Comparison of ENCODE assay signal across 8 mouse cellular contexts in the genomic region with DNA sequence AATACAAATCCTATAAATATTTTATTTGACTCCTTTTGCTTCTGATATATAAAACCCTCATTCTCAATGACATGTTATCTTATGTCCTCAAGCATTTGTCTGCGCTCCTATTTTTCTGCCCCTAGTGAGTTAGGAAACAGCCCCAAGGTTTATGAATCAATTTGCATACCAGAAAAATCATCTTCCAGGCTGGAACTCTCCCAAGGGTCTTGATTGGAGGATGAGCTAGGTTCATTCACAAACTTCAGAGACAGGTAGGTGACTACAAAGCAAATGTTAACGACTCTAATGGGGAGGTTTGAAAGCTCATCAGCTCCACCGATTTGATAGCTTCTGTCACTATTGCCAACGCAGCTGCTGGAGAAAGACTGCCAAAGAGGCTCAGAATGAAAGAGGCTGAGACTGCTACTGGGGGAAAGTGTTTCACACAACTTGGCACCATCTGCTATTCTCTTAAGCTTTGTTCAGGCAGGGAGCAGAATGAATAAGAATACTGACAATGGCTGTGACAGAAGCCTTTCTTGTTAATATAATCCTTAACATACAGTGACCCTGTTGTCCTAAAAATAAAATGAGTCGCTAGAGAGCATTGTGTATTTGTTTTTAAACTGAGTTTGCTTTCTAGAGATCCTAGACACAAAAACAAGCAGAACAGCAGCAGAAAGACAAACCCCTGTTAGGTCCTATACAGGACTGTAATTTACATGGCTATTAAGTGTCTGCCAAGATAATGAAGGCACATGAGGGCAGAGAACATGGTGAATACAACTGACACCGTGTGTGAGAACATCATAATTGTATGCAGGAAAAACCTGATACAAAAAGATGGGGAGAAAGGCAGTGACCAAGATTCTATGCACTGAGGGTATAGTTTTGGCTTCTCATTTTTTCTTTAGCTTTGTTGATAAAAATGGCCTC.
A peak's percentile ranks its signal among the peaks of the same experiment; 100 is the strongest.
DNase-seq lines count a peak whose midpoint lies in the region; ATAC-seq and TF ChIP-seq lines count a peak whose summit lies in the region.

No protein-coding gene starts in this region.

- TF ChIP-seq EP300 in liver, postnatal 0 days (IDR thresholded peaks at IDR 0.05; ENCODE audit: low read depth) = no peak

- no peaks in the 10 kb centered on the region for H3K4me1 ChIP-seq in liver, postnatal 0 days (ENCODE audit: insufficient read depth)

- no peak overlapping the region for H3K27ac ChIP-seq in liver, postnatal 0 days (ENCODE audit: low read depth)

- 58% methylated on average over 6 of the region's 6 CpGs for WGBS in liver, postnatal 0 days (ENCODE audit: insufficient replicate concordance)

- no peaks in the 10 kb centered on the region for H3K36me3 ChIP-seq in liver, postnatal 0 days (replicated peaks; ENCODE audit: insufficient read depth, low read length)

- ATAC-seq in liver, postnatal 0 days = no peak
- no peak for ATAC-seq in megakaryocyte, adult 5-6 weeks (ENCODE audit: poor library complexity, severe bottlenecking)

- no peak for TF ChIP-seq CTCF in liver, postnatal 0 days (IDR thresholded peaks at IDR 0.05; ENCODE audit: low read depth)

- H3K9ac ChIP-seq in liver, postnatal 0 days (replicated peaks) = no peak overlapping the region

- no peak overlapping the region for H3K4me2 ChIP-seq in liver, postnatal 0 days (ENCODE audit: low read depth, low read length)

- no peaks in the 10 kb centered on the region for H3K27me3 ChIP-seq in liver, postnatal 0 days (ENCODE audit: insufficient read depth, low read length)

- peak; percentile 6 for DNase-seq in cerebellum, adult 9-10 months
- no peak for DNase-seq in cerebellum, adult 11 months
- peak; percentile 24 to 31 for DNase-seq in frontal cortex, postnatal 10 days (ENCODE audit: low spot score in 2 of 2)
- DNase-seq in left cerebral cortex, adult 11 months (ENCODE audit: low spot score) = peak; percentile 19
- DNase-seq in retina, embryonic 14.5 days (ENCODE audit: low spot score) = peak; percentile 52
- DNase-seq in thymus, postnatal 0 days (ENCODE audit: low spot score) = no peak
- no peak for DNase-seq in liver, postnatal 0 days

- no peak overlapping the region for H3K4me3 ChIP-seq in liver, postnatal 0 days (ENCODE audit: low read depth, low read length)

- no peaks in the 10 kb centered on the region for H3K9me3 ChIP-seq in liver, postnatal 0 days (ENCODE audit: low read length)

Comparison
In these comparisons a context has a peak if more than half of its experiments do, and no peak if none do; other contexts are left out.
1. DNase-seq: peak in cerebellum, adult 9-10 months (single experiment), frontal cortex, postnatal 10 days (2 of 2), left cerebral cortex, adult 11 months (single experiment) and retina, embryonic 14.5 days (single experiment); none in cerebellum, adult 11 months (single experiment), thymus, postnatal 0 days (single experiment) and liver, postnatal 0 days (single experiment).